Mouse (Mus musculus) bone marrow, adult 2 months (tissue): ENCODE measurements around the gene Vps13c.

Experiments used
- CTCF ChIP-seq: fragments of 200-500 bp; IDR thresholded peaks from 2 replicates; pipeline ENCODE4 v1.5.1; 2011; ENCODE audit warnings: low read length, control low read depth; ENCODE audit not compliant: control insufficient read depth, insufficient read depth
- POLR2A ChIP-seq: fragments of 200-500 bp; IDR thresholded peaks from 2 replicates; pipeline ENCODE4 v1.6.1; 2011; ENCODE audit warnings: low read depth, mild to moderate bottlenecking, control low read depth, low read length, borderline replicate concordance; ENCODE audit not compliant: control insufficient read depth

GRCm38 (mm10) chr9:67874522-67875222 is 34.5 kb downstream of the Vps13c start:
- TF ChIP-seq POLR2A (no peak), CTCF (no peak)
